17 mouse cellular contexts compared by ENCODE assay signal in the genomic region with DNA sequence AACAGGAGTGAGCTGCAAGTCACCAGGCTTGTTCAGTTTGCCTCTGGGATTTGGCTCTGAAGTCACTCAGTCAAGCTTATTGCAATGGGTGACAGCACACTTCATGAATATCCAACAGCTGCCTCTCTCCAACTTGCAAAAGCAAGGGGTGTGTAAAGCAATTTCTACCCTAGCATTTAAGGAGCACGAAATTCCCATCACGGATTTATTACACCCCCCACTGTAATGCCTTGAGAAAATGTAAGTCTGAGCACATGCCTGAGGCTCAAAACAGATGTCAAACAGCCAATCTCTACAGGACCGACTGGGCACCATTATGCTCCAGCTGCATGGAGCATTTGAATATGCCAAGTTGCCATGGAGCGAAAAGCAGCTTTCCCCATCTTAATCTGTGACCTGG.
DNase-seq lines count a peak whose midpoint lies in the region; ATAC-seq lines count a peak whose summit lies in the region.
"Had no signal": no experiment of that assay in that cellular context is flagged by ENCODE, and none has a peak within 500 bp of the region (broad histone marks: within the 10 kb centered on the region; RNA-seq: fewer than 3 reads in every experiment).

No protein-coding gene starts in this region.

- H3K9ac ChIP-seq in forebrain, embryonic 13.5 days, result no peak overlapping the region
- H3K9ac ChIP-seq in forebrain, embryonic 12.5 days, result no peak overlapping the region
- no peak overlapping the region for H3K9ac ChIP-seq in kidney, embryonic 16.5 days (replicated peaks; ENCODE audit: low read length)
- no peak overlapping the region for H3K9ac ChIP-seq in forebrain, embryonic 16.5 days (replicated peaks; ENCODE audit: low read depth, low read length)
- no peak overlapping the region for H3K9ac ChIP-seq in midbrain, embryonic 15.5 days

- WGBS in forebrain, embryonic 13.5 days, result 72% methylated on average over 4 of the region's 4 CpGs
- WGBS in forebrain, embryonic 12.5 days, result 71% methylated on average over 4 of the region's 4 CpGs
- 71% methylated on average over 4 of the region's 4 CpGs for WGBS in kidney, embryonic 16.5 days
- WGBS in forebrain, embryonic 16.5 days, result 61% methylated on average over 4 of the region's 4 CpGs
- WGBS in midbrain, embryonic 15.5 days, result 39% methylated on average over 4 of the region's 4 CpGs

- no peaks in the 10 kb centered on the region for H3K36me3 ChIP-seq in forebrain, embryonic 13.5 days (ENCODE audit: poor library complexity, severe bottlenecking)
- H3K36me3 ChIP-seq in forebrain, embryonic 12.5 days (replicated peaks), result no peaks in the 10 kb centered on the region
- H3K36me3 ChIP-seq in kidney, embryonic 16.5 days (ENCODE audit: insufficient read depth, low read length), result no peaks in the 10 kb centered on the region
- H3K36me3 ChIP-seq in forebrain, embryonic 16.5 days (ENCODE audit: control insufficient read depth, insufficient read depth), result no peaks in the 10 kb centered on the region
- no peaks in the 10 kb centered on the region for H3K36me3 ChIP-seq in midbrain, embryonic 15.5 days (replicated peaks)

- H3K27me3 ChIP-seq in forebrain, embryonic 13.5 days, result no peaks in the 10 kb centered on the region
- no peaks in the 10 kb centered on the region for H3K27me3 ChIP-seq in forebrain, embryonic 12.5 days
- no peaks in the 10 kb centered on the region for H3K27me3 ChIP-seq in kidney, embryonic 16.5 days (ENCODE audit: insufficient read depth, low read length)
- no peaks in the 10 kb centered on the region for H3K27me3 ChIP-seq in forebrain, embryonic 16.5 days (replicated peaks; ENCODE audit: control insufficient read depth, insufficient read depth, low read length)
- H3K27me3 ChIP-seq in midbrain, embryonic 15.5 days (replicated peaks), result no peaks in the 10 kb centered on the region

- no peak overlapping the region for H3K4me2 ChIP-seq in forebrain, embryonic 13.5 days
- H3K4me2 ChIP-seq in forebrain, embryonic 12.5 days, result no peak overlapping the region
- no peak overlapping the region for H3K4me2 ChIP-seq in kidney, embryonic 16.5 days (replicated peaks; ENCODE audit: low read depth, low read length)
- no peak overlapping the region for H3K4me2 ChIP-seq in forebrain, embryonic 16.5 days (ENCODE audit: low read length)
- no peak overlapping the region for H3K4me2 ChIP-seq in midbrain, embryonic 15.5 days

- H3K27ac ChIP-seq in forebrain, embryonic 13.5 days, result no peak overlapping the region
- no peak overlapping the region for H3K27ac ChIP-seq in forebrain, embryonic 12.5 days
- H3K27ac ChIP-seq in kidney, embryonic 16.5 days (ENCODE audit: low read length), result no peak overlapping the region
- no peak overlapping the region for H3K27ac ChIP-seq in forebrain, embryonic 16.5 days (ENCODE audit: low read length)
- H3K27ac ChIP-seq in midbrain, embryonic 15.5 days, result no peak overlapping the region
- H3K27ac ChIP-seq: gastrocnemius, adult 2 months had no signal

- H3K4me1 ChIP-seq in forebrain, embryonic 13.5 days, result no peaks in the 10 kb centered on the region
- no peaks in the 10 kb centered on the region for H3K4me1 ChIP-seq in forebrain, embryonic 12.5 days
- H3K4me1 ChIP-seq in kidney, embryonic 16.5 days (ENCODE audit: insufficient read depth, low read length), result no peaks in the 10 kb centered on the region
- 0 out of 2 replicates have a peak, but pooled peaks cover 3% of the 10 kb centered on the region for H3K4me1 ChIP-seq in forebrain, embryonic 16.5 days (replicated peaks; ENCODE audit: control insufficient read depth, insufficient read depth, low read length)
- H3K4me1 ChIP-seq in midbrain, embryonic 15.5 days, result no peaks in the 10 kb centered on the region

- no peaks in the 10 kb centered on the region; the same call in 1 of the 2 replicates for H3K9me3 ChIP-seq in forebrain, embryonic 13.5 days (replicated peaks)
- H3K9me3 ChIP-seq in forebrain, embryonic 12.5 days, result peaks cover 7% of the 10 kb centered on the region; the same call in 1 of the 2 replicates
- no peaks in the 10 kb centered on the region for H3K9me3 ChIP-seq in kidney, embryonic 16.5 days (ENCODE audit: low read length)
- 0 out of 2 replicates have a peak, but pooled peaks cover 3% of the 10 kb centered on the region for H3K9me3 ChIP-seq in forebrain, embryonic 16.5 days (ENCODE audit: control insufficient read depth, low read length)
- no peaks in the 10 kb centered on the region for H3K9me3 ChIP-seq in midbrain, embryonic 15.5 days

- intact Hi-C loops in gastrocnemius, postnatal 14 days (cut with DNase I; ENCODE audit: low total_unique reads), result no loop called here

- no peak for DNase-seq in kidney, postnatal 10 days
- no peak for DNase-seq in spleen, postnatal 4 days (ENCODE audit: low spot score in 2 of 2)
- DNase-seq in gastrocnemius, postnatal 14 days, result no peak
- DNase-seq: adrenal gland, postnatal 14 days; cerebellum, adult 9-11 months; gastrocnemius, adult 2 months; heart, adult 18-20 months; liver; lung, adult 18-20 months; lung, postnatal 36 days had no signal

- ATAC-seq in forebrain, embryonic 13.5 days, result peak; percentile 21; the same call in 1 of the 2 replicates
- ATAC-seq in forebrain, embryonic 12.5 days (ENCODE audit: low FRiP score), result no peak
- 0 out of 2 replicates have a peak, but pooled peaks have one; percentile 27 for ATAC-seq in kidney, embryonic 16.5 days (ENCODE audit: low FRiP score, low TSS enrichment)
- ATAC-seq in forebrain, embryonic 16.5 days, result peak; percentile 40; the same call in 1 of the 2 replicates
- ATAC-seq in midbrain, embryonic 15.5 days (replicated peaks), result peak; percentile 72
- ATAC-seq: inflammation-experienced regulatory T-cells, adult 6 months had no signal

- H3K4me3 ChIP-seq in forebrain, embryonic 13.5 days, result no peak overlapping the region
- no peak overlapping the region for H3K4me3 ChIP-seq in forebrain, embryonic 12.5 days (replicated peaks)
- H3K4me3 ChIP-seq in kidney, embryonic 16.5 days (ENCODE audit: low read length), result no peak overlapping the region
- no peak overlapping the region for H3K4me3 ChIP-seq in forebrain, embryonic 16.5 days (replicated peaks; ENCODE audit: low read length)
- H3K4me3 ChIP-seq in midbrain, embryonic 15.5 days, result no peak overlapping the region
- H3K4me3 ChIP-seq: erythroblast, embryonic 14.5 days; gastrocnemius, adult 2 months had no signal
